Mouse (Mus musculus) adrenal gland, adult (tissue): ENCODE data around the gene Ifna7.

Source experiments
- DNase-seq, 2 experiments: peaks; one replicate each; pipeline ENCODE4 v3.0.0; 2022 to 2023; ENCODE audit warnings: low spot score in 1 of 2; ENCODE audit not compliant: inconsistent age in 2 of 2

Gene Ifna7

GRCm38 (mm10) chr4:88838828-88839227 is 22.8 kb downstream of the Ifna7 start:
- DNase-seq: peak in 1 of 2 experiments; percentile 35

DNA sequence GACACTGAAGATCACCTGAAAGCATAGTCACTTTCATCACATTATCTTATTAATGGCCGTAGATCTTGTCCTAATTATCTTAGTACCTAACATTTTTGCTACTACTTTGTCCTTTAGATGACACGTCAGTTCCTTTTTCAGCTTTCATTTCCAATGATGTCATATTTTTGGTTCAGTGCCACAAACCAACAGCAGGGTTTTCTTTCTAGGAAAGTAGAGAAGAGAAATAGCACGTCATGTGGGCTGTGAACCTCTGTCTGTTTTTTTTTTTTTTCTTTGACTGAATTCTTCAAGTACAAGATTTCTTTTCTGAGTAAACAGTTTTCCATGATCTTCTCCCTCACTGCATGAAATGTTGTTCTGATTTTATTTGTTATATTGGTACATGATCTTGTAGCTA is 24.0 kb downstream of the Ifna7 start:
- DNase-seq: no peak

DNA sequence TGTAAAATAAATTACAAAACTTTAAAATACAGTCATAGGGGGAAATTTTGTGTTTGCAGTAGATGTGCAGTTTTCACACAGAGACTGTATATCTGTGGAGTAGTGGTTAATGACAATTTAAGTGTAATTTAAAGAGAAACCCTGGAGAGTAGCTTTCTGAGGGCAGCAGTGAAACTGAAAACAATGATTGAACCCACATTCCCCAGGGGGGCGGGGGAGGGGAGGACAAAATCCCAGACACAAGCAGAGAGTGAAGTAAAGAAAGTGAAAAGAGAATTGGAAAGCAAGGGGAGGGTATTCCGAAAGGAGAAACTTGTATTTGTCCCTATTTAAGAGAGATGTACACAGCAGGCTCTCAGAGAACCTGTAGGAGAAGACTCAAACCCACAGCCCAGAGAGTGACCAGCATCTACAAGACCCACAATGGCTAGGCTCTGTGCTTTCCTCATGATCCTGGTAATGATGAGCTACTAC is 25.4 kb downstream of the Ifna7 start, which contains the start of gene Ifna4:
Gene Ifna4, plus strand, starts transcription at position 424 of the 474 bp plus-strand sequence.
- no peak for DNase-seq

DNA sequence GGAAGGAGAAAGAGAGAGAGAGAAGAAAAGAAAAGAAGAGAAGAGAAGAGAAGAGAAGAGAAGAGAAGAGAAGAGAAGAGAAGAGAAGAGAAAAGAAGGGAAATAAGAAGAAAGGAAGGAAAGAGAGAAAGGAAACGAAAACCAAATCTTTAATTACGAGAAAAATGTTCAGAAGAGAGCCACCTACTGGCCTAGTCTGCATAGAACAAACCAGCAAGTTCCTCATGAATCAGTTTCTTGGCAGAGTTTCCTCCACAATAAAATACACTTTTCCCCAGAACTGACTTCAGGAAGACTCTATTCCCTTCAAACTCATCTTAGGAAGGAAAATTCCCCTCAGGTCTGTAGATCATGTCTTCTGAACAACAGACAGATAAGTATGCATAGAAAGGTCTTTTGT is 29.3 kb downstream of the Ifna7 start:
- no peak for DNase-seq

DNA sequence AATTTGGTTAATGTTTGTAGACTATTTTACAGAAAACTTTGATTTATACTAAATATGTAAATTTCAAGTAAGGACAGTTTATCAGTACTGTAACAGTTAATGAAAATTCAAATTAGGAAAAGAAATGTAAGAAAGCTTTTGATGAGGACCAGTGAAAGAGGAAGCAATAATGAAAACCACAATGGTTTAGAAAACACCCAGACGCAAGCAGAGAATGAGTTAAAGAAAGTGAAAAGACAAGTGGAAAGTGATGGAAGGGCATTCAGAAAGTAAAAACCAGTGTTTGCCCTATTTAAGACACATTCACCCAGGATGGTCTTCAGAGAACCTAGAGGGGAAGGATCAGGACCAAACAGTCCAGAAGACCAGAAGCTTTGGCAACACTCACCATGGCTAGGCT is 33.7 kb downstream of the Ifna7 start, which contains the start of gene Ifna1:
Gene Ifna1, plus strand, starts transcription at position 390 of the 400 bp plus-strand sequence.
- DNase-seq: no peak

- no peak for DNase-seq
Measured at GRCm38 (mm10) chr4:88851026-88851763, 35.2 kb downstream of the Ifna7 start.

DNA sequence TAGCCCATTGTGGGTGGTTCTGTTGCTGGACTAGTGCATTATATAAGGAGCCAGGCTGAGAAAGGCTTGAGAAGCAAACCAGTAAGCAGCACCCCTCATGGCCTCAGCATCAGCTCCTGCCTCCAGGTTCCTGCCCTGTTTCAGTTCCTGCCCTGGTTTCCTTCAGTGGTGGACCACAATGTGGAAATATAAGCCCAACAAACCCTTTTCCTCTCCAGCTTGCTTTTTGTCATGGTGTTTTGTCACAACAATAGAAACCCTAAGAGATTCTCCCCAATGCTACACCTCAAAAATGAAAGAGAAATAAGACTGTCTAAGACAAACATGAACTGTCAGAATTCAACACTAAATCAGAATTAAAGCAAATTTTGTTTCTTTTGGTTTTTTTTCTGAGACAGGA is 43.2 kb downstream of the Ifna7 start:
- DNase-seq: no peak

GRCm38 (mm10) chr4:88863309-88863708 is 47.3 kb downstream of the Ifna7 start:
- no peak for DNase-seq

- no peak for DNase-seq
Measured at GRCm38 (mm10) chr4:88864599-88864998, 48.6 kb downstream of the Ifna7 start.

GRCm38 (mm10) chr4:88865011-88865569 is 49.1 kb downstream of the Ifna7 start:
- no peak for DNase-seq
